Mouse (Mus musculus): ENCODE measurements around the gene Lmo7.
A peak's percentile ranks its signal among the peaks of the same experiment; 100 is the strongest.

Lmo7 gene

DNA sequence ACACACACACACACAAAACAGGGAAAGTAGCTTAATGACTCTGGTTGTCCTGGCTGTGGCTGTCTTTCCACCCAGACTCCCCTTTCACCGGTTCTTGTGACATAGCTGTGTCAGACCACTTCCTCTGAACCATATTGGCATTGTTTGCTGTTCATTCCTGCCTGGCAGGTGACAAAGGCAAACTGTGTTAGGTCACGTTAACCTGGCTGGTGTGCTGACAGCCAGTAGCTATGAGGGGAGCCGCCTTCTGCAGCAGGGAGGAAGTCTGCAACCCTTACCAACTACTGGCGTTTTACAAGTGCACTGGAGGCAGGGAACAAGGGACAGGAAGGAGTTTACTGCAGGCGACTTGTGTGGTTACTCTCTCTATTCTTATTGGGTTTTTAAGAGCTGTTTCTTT is 153.2 kb downstream of the Lmo7 start:
- DNase-seq: no peak

DNA sequence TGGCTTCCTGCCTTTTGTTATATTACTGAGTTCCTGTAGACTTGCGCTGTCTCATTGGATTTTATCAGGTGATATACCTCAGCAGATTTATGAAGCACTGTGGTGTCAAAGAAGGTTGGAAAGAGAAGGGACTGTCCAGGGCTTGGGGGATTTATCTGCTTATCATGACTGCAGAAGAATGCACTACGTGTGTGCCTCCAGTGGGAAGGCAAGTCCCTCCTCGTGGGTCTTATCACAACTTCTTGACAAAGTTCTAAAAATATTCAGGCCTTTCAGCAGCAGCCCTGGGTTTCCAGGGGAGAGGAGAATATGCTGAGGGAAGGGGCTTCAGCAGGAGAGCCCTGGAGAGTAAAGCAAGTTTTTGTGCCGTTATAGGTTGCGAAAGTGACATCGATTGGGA is 154.0 kb downstream of the Lmo7 start:
- DNase-seq: no peak

DNA sequence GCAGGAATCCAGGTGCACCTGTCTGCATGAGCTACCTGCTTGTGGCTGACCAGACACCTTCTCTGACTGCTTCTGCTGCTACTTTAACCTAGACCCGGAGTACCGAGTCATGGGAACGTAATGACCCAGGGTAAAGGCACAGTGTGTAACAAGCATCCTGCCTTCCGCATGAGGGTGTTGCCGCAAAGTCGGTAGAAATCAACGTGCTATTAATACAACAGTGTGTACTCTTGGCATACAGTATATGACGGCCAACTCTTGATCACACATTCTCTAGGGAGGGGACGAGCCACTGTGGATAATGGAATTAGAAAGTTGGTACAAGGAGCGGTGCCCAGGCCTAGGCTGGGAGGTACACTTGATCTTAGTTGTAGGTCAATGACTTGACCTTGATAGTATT is 156.6 kb downstream of the Lmo7 start:
- no peak for DNase-seq

GRCm38 (mm10) chr14:101891903-101892448 is 162.2 kb downstream of the Lmo7 start:
- DNase-seq: no peak

GRCm38 (mm10) chr14:101892496-101892895 is 162.7 kb downstream of the Lmo7 start:
- DNase-seq: no peak

GRCm38 (mm10) chr14:101893215-101893614 is 163.5 kb downstream of the Lmo7 start:
- no peak for DNase-seq

- no peak for DNase-seq
These were observed 168.5 kb downstream of the Lmo7 start for GRCm38 (mm10) chr14:101898250-101898649.

DNA sequence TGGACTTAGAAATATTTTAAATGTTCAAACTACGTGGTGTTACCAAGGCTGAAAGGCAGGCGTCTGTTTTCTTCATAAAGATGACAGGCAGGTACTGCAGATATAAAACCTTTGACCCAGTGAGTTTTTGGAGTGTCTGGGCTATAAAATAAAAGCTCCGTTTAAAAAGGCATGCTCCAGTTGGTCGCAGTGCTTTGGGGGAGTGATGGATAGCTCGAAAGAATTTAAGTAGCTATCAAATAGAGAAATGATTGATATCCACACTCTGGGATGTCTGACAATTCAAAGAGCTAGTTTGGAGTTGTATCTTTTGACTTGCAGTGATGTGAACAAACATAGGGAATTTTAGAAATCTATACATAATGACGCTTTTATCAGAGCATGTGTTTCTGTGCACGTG is 171.7 kb downstream of the Lmo7 start:
- no peak for DNase-seq

- DNase-seq: no peak
These were observed 172.2 kb downstream of the Lmo7 start for GRCm38 (mm10) chr14:101901976-101902375.

GRCm38 (mm10) chr14:101903722-101904121 is 174.0 kb downstream of the Lmo7 start:
- no peak for DNase-seq

DNA sequence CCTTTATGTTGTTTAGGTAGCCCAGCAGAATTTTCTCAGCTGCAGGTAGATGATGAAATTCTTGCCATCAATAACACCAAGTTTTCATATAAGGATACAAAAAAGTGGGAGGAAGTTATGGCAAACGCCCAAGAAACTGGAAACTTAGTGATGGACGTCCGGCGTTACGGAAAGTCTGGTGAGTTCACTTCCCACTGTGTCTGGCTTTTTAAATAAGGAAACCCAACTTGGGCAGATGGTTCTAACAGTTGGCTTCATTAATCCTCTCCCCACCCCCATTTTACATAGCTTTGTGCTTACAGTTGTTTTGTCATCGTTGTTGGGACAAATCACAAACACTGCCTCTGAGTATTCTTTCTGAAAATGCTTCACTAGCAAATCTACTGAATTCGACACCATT is 182.2 kb downstream of the Lmo7 start:
- DNase-seq: no peak

GRCm38 (mm10) chr14:101912392-101912791 is 182.6 kb downstream of the Lmo7 start:
- no peak for DNase-seq

GRCm38 (mm10) chr14:101914321-101914720 is 184.6 kb downstream of the Lmo7 start:
- DNase-seq: peak; percentile 38

DNA sequence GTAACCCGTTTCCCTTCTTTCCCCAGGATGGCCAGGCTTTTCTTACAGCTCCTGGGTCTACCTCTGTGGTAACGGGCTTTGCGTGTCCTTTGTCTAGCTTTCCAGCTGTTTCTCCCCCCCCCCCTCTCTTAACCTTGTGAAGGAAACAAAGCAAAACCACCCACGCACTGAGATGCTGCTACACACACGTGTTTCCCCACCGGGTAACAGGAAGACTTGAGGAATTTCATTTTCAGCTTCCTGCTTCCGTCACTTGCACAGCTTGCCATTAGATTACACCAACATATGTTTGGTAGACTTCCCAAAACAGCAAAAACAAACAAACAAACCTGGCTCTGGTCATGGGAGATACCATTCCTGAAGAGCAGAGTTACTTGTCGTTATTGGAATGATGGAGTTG is 186.1 kb downstream of the Lmo7 start:
- DNase-seq: no peak

GRCm38 (mm10) chr14:101918471-101918870 is 188.7 kb downstream of the Lmo7 start:
- DNase-seq: peak; percentile 40

- DNase-seq: no peak
These were observed 198.0 kb downstream of the Lmo7 start for GRCm38 (mm10) chr14:101927646-101928244.

DNA sequence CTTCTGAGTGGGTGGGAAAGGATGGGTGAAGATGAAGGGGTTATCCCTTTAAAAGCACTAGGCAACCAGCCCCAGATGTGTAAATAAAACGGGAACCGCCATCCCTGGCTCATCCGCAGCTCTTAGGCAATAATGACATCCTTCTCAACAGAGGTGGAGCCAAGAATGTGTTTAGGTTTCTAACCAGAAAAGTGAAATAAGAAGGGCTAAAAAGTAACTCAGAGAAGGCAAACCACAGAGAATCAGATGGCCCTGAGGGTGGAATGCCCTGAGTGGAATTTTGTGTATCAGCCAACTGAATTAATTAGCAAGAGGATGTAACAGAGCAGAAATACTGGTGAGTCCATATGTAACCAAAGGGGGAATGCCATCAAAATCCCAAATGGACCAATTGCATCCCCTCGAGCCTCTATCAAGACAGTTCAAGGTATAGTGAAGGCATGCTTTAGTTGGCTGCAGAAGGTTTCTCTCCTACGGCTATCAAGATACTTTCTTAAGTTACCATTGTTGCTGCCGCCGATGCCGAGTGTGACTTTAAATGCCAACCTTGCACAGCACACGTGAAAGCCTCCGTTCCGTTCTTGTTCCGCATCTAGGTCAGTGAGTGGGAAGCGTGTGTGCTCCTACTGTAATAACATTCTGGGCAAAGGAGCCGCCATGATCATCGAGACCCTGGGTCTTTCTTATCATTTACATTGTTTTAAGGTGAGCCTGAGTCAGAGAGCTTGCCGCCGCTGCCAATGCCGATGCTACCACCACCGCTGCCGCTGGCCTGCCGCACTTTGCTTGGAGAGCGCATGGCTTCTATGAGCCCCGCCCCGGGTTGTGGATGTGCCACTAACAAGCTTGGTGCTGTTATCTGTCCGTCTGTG is 201.1 kb downstream of the Lmo7 start:
- no peak for DNase-seq

GRCm38 (mm10) chr14:101931448-101931750 is 201.6 kb downstream of the Lmo7 start:
- DNase-seq: no peak

DNA sequence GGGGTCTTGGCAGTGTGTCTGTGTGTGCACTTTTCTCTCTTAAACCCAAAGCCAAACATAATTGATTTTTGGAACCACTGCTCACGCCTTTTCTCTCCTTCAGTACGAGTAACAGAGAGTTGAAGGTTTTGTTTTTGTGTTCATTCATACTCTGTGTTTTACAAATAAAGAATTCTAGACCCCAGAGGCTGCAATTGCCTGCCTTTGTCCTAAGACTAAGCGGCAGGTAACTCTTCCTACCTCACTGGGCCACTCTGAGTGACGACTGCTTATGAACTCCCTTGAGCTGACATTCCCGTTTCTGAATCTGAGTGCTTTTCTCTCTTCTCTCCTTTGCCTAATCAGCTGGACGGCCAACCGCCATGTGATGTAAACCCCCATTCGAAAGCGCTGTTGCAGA is 203.8 kb downstream of the Lmo7 start:
- DNase-seq: no peak

DNA sequence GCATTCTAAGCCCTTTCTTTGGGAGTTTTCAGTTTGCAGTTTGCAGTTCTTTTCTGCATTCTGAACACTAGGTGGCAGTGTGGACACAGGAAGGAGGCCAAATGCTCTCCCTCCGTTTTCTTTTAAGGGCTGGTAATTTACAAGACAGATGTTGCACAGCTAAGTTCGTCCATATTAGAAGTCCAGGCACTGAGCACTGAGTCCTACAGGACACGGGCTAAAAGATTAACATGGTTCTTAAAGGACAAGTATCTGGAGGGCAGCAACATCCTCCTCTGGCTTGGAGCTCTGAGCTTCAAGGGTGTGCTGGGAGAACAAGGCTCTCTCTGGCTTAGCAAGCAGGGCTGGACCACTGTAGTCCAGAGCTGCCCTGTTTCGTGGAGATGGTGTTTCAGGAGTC is 213.2 kb downstream of the Lmo7 start:
- DNase-seq: peak; percentile 38

- no peak for DNase-seq
These were observed 217.2 kb downstream of the Lmo7 start for GRCm38 (mm10) chr14:101946711-101947516.

DNA sequence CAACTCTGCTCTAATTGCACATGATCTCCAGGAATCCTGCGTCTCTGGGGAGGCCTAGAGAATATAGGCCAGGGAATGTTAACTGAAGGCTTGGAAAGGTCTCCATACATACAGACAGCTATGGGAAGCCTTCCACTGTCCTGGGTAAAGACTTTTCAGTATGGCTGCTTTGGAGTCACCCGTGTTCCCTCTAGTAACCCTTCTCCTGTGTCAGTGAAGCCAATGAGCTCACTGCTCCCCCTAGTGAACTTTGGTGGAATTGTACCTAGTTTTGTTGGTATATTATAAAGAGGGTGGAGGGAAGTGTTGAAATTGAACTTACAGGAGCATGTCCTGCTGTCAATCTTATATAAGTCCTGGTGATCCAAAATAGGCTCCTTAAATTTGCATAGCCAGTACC is 219.4 kb downstream of the Lmo7 start:
- DNase-seq: no peak

GRCm38 (mm10) chr14:101951107-101951506 is 221.3 kb downstream of the Lmo7 start:
- peak; percentile 58 for DNase-seq
